Mouse (Mus musculus): Measurements from ENCODE around the gene Tpbpa.
"Not testable (repeated sequence)": the region's sequence is repeated elsewhere in the genome, so short reads cannot be mapped to it uniquely, and the experiment has no call there.

Tpbpa gene

DNA sequence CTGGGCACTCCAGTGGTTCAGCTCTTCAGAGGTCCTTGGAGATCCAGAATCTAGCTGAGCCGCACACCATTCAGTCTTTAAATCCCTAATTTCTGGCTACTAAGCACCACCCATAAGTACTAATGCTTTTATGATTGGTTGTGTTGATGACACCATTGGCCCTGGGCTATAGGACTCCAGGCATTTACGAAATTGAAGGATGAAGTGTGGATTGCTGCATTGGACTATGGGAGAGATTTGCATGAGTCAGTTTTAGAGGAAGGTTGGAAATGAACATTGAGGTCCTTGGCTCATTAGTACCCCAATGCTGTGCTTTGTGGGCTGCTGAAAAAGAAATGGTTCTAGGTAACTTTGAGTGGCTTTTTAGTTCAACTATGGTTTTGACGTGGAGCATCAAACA lies at the start of gene Tpbpa:
Gene Tpbpa (minus strand): TSS at position 101 of the 400 bp plus-strand sequence.
- not testable (repeated sequence) for DNase-seq

DNA sequence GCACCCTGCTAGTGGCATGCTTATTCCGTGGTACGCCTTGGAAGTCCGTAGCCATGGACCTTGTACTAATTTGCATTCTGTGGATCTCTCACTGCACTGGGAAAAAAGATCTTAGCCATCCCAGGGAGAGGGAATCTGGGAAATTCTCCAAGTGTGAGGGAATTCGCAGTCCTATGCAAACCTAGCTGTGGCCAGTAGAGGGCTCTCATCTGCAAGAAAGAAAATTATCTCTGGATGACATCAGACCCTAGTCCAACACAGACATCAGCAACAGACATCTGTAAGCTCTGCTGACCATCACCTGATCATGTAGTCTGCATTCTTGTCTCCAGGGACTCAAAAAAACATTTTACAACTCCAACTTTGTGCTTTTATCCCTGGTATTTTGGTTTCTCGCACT lies 45.1 kb upstream of the Tpbpa start:
- not testable (repeated sequence) for DNase-seq

DNA sequence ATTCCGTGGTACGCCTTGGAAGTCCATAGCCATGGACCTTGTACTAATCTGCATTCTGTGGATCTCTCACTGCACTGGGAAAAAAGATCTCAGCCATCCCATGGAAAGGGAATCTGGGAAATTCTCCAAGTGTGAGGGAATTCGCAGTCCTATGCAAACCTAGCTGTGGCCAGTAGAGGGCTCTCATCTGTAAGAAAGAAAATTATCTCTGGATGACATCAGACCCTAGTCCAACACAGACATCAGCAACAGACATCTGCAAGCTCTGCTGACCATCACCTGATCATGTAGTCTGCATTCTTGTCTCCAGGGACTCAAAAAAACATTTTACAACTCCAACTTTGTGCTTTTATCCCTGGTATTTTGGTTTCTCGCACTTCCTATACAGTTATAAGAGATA lies 30.5 kb upstream of the Tpbpa start:
- not testable (repeated sequence) for DNase-seq

DNA sequence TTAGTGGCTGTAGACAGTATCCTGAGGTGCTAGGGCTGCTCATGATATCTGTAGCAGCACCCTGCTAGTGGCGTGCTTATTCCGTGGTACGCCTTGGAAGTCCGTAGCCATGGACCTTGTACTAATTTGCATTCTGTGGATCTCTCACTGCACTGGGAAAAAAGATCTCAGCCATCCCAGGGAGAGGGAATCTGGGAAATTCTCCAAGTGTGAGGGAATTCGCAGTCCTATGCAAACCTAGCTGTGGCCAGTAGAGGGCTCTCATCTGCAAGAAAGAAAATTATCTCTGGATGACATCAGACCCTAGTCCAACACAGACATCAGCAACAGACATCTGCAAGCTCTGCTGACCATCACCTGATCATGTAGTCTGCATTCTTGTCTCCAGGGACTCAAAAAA lies 22.2 kb upstream of the Tpbpa start:
- not testable (repeated sequence) for DNase-seq

DNA sequence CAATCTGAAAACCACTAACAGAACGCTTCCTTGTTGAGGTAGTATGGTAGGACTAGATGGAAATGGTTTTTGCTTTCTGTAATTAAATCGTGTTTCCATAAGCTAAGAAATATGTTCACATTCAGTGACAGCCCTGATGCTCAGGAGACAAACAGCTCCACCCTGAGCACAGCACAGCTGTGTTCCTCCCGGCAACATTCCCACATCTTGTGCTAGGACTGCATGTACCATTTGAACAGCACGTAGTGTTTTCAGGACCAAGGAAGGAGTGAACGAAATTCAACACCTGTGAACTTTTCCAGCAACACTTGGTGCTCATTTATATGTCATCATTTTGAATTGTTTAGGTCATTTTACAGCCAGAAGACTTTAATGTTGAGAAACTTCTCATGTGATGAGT lies 19.9 kb upstream of the Tpbpa start:
- no peak for DNase-seq

DNA sequence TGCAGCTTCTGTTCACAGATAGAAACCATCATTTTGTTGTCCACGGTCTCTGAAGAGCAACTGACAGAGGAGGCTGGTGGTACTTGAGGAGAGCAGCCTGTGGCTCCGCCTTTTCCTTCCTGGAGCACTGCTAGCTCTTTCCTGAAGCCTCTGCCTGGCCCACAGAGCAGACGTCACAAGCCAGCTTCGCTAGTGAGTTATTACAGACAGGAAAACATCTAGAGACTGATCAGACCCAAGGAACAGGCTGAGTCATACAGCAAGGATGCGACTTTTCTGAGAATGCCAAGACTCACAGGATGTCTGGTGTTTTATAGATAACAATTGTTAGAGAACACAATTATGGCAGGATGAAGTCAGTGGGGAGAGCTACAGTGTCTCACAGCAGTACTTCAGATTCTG lies 5.3 kb downstream of the Tpbpa start, which contains the start of the genes Gm49391 and Ctla2a:
Gene Gm49391 (minus strand): TSS at position 72 of the 402 bp plus-strand sequence.
Gene Ctla2a (minus strand): TSS at position 126 of the 402 bp plus-strand sequence.
- DNase-seq = no peak

DNA sequence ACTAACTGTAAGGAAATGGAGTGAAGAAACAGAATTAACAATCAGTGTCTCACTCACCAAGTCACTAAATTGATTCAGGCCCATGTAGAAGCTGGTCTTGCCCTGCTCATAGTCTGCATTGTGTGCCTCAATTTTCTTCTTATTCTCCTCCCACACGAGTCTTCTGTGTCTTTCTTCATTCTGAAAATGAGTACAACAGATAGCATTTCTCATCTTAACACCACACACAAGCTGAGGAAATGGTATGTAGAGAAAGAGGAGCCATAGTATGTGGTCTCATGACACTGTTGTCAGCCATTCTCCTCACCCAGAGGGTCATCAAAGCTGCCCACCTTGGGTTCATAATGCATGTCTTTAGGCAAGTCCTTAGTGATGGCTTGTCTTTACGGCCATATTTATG lies 6.3 kb downstream of the Tpbpa start, which contains the start of gene Gm49393:
Gene Gm49393 (minus strand): TSS at position 101 of the 400 bp plus-strand sequence.
- DNase-seq = not testable (repeated sequence)

DNA sequence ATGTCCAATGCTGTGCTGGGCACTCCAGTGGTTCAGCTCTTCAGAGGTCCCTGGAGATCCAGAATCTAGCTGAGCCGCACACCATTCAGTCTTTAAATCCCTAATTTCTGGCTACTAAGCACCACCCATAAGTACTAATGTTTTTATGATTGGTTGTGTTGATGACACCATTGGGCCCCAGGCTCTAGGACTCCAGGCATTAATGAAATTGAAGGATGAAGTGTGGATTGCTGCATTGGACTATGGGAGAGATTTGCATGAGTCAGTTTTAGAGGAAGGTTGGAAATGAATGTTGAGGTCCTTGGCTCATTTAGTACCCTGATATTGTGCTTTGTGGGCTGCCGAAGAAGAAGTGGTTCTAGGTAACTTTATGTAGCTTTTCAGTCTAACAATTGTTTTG lies 37.0 kb downstream of the Tpbpa start, which contains the start of gene Tpbpb:
Gene Tpbpb (minus strand): TSS at position 101 of the 400 bp plus-strand sequence.
- not testable (repeated sequence) for DNase-seq

DNA sequence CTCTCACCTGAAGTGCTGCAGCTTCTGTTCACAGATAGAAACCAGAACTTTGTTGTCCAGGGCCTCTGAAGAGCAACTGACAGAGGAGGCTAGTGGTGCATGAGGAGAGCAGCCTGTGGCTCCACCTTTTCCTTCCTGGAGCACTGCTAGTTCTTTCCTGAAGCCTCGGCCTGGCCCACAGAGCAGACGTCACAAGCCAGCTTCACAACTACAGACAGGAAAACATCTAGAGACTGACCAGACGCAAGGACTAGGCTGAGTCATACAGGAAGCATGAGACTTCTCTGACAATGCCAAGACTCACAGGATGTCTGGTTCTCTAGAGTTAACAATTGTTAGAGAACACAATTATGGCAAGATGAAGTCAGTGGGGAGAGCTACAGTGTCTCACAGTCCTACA lies 44.5 kb downstream of the Tpbpa start, which contains the start of gene Ctla2b:
Gene Ctla2b (minus strand): TSS at position 120 of the 400 bp plus-strand sequence.
- DNase-seq = no peak

DNA sequence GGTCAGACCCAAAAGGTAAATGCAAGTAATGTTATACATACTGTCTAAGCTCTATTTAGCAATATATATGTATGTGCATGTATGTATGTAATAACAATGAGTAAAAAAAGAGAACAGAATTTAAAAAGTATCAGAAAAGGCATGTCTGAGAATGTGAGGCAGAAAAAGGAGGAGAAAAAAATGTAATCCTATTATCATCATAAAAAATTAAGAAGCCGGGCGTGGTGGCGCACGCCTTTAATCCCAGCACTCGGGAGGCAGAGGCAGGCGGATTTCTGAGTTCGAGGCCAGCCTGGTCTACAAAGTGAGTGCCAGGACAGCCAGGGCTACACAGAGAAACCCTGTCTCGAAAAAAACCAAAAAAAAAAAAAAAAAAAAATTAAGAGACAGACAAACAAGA lies 45.0 kb downstream of the Tpbpa start, which contains the start of gene Gm49392:
Gene Gm49392 (minus strand): TSS at position 101 of the 400 bp plus-strand sequence.
- DNase-seq = not testable (repeated sequence)

DNA sequence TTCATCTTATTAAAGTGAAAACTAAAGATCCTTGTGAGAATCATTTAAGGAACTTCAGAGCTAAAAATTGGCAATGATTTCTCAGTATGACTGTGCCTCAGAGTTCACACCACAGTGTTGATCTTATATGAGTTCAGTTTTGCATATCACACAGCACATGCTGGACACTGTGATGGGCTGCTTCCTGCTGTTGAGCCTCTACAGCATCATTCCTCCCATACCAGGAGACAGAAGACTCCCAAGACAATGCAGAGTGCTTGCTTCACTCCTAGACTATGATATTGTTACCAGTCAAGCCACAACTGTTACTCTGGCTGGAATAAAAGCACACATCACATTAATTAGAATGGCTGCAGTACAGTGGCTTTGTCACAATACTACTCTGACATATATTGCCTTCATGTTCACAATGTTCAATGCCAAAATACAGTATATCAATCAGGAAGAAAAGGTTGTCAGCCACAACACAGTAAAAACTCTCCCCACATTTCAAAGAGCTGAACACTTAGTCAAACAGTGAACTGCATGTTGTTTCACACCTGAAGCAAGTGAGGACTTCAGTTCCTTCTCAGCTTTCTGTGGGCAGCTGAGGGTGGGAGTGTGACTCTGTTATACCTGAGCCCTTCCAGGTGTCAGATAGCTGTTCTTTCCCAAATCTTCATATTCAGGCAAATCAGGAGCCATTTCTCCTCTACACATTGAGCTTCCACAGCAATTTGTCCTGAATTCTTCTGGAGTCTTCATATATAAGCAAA lies 46.2 kb downstream of the Tpbpa start:
- DNase-seq = no peak

DNA sequence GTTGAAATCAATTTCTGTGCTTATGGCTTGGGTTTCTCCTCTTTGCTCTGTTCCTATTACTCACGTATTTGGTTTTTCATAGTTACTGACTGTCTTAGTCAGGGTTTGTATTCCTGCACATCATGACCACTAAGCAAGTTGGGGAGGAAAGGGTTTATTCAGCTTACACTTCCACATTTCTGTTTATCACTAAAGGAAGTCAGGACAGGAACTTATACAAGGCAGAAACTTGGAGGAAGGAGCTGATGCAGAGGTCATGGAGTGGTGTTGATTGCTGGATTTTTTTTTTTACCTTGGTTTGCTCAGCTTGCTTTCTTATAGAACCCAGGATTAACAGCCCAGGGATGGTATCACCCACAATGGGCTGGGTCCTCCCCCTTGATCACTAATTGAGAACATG lies 49.5 kb downstream of the Tpbpa start:
- no peak for DNase-seq
